Mouse (Mus musculus) thymus, postnatal 25 days (tissue): ENCODE results near the gene Gm26657.

Source experiments
- DNase-seq: peaks from one replicate; pipeline ENCODE4 v3.0.0; 2022

Gm26657 gene

DNA sequence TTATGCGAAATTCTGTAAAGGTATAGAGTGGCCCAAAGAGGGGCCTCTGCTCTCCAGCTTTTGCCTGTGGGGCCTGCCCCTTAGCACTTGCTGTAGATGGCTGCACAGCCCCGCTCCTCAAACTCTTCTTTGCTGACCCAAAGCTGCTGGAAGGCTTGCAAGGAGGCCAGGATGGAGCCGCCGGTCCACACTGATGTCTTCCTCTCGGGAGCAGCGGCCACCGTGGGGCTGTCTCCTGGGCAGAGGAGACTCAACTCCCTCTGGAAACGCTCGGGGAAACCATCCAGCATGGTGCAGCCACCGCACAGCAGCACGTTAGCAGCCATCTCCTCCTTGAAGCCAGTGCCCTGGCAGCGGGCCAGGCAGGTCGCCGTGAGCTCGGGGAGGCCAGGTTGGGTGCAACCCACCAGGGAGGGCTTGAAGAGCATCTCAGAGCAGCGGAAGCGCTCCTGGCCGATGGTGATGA, at the start of gene Gm26657:
TSS of gene Gm26657 (plus strand) at position 51 of the 466 bp plus-strand sequence.
- DNase-seq: no peak

DNA sequence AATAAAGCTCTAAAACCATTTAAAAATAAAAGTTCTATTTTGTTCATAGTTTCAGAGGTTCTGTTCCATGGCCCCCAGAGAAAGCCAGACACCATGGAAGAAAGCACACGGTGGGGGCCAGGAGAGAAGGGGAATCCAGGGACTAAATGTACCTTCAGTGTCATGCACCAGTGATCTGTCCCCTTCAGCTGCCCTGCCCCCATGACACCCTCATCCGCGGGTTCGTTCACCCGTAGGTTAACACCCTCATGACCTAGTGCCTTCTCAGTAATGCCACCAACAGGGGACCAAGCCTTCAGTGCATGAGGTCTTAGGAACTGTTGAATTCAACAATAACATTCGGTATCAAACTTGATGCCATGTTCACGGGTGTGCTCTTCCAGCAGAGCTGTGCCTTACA, 43.5 kb upstream of the Gm26657 start:
- no peak for DNase-seq

DNA sequence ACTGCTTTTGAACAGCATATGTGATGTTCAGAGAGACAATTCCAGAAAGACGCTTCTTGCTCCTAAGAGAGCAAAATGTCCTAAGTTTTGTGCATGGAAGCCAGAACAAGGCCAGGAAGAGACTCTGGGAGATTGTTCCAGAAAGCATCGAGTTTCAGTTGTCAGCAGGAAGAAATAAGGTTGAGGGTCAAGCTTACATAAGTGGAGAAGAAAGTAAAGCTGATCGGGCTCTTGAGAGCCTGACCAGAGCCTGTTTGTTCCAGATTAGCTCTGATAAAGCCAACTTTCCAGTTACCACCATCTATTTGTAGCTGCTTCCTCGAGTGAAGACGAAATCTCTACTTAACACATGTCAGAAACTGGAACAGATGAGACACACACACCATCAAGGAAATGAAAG, 41.2 kb upstream of the Gm26657 start:
- DNase-seq: no peak

DNA sequence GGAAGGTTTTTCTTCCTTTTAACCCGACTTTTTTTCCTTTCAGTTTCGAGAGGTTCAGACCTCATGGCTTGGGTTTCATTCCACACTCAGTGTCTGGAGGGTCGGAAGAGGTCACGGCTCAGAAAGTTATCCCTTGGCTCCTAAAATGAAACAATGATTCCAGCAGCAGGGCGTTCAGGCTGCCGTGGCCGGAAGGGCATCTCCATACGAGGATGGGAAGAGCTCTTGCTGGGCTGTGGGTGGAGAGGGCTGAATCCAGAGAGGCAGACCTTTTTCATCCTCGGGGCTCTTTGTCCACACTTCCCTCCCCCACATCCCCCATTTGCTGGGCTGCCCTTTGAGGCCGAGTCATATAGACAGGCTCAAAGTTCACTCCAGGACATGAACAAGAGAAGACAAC, 37.6 kb upstream of the Gm26657 start:
- DNase-seq: no peak

DNA sequence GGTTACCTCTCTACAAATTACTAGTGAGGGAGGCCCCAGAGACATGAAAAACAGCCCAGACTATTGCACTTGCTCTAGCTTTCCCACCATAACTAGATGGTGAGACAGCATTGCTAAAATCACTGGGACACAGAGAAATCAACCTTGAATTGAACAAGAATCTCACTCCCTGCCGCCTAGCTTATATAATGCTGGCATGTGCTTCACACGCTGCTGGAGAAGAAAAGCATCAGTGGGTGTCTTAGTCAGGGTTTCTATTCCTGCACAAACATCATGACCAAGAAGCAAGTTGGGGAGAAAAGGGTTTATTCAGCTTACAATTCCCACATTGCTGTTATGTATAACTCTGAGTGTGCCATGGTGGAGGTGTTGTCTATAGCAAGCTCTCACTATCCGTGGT, 26.7 kb upstream of the Gm26657 start:
- no peak for DNase-seq

DNA sequence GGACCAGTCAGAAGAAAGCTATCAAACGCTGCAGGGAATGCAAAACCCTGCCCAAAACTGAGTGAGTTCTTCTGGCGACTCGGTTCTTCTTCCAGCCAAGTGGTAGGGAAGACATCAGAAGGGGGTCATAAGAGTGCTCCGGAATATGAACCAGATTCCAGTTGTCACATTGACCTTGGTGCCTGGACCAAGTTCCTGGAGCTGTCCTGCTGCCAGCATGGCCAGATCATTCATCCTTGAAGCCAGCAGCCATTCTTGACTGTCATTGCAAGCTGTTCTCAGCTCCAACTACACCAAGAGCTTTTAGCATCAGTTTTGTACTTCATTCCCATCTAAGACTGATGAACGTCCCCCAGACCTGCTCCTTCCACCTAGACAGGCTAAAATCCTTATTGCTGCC, 23.1 kb upstream of the Gm26657 start:
- no peak for DNase-seq

DNA sequence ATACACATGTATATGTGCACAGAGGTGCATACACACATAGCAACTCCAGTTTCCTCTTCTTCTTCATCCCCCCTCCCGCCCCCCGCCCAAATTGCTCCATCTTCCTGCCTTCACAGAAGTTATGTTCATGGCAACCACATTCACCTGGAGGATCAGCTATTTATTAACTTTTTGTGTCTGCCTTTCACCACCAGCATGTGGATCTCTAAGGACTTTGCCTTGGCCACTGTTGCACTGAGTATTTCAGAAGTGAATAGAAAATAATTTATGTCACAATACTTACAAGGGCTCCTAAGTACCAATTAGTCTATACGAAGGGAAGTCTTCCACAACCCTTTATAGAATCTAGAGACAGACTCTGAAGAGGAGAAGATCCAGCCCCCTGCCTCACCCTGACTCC, 21.9 kb upstream of the Gm26657 start:
- no peak for DNase-seq

DNA sequence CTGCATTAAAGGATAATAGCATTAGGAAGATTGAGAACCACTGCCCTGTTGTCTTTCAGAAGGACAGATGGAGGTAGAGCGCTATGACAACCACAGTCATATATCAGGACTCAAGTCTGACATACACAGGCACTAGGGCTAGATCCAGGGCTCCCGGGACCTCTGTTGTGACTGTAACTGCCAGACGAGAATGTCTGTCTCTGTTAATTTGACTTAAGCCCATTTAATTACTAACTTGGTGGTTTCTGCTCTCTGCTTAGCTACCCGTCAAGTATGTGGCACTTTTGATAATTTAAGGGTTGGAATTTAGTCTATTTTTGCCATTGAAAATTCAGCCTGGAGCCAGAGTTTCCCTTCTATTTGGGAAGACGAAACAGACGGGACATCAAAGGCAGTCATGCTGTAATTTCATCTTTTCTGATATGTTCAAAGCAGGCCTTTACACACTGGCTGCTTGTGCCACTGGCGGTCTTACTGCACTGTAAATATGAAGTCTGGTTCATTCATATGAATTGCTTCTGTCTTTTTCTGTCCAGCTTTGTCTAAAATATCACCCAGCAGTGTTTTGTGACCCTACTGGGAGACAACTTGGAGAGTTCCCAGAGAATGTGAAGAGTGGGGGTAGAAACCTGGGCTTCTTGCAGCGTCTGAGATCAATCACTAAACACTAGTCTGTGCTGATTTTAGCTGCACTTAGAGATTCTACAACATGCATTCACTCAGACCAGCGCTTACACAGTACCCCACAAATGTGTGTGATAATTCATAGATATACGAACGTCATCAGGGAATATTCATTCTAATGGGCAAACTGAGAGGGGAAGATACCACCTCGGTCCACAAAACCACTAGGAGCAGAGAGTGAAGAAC, 21.1 kb upstream of the Gm26657 start:
- DNase-seq: no peak

DNA sequence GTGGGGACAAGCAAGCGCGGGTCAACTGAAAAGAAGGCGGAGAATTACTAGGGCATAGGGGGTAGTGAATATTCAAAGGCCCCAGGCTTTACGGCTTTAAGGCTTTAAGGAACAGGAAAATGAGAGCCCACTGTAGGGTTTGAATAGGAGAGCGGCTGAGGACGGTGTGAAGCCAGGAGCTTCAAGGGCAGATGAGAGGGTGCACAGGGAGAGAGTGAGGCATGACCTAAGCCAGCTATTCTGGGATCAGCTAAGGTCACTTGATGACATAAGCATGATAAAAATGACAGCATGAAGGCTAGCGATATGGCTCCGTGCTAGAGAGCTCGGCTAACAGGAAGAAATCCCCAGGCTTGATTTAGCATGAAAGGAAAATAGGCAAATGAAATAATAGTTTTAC, 20.4 kb upstream of the Gm26657 start:
- no peak for DNase-seq

DNA sequence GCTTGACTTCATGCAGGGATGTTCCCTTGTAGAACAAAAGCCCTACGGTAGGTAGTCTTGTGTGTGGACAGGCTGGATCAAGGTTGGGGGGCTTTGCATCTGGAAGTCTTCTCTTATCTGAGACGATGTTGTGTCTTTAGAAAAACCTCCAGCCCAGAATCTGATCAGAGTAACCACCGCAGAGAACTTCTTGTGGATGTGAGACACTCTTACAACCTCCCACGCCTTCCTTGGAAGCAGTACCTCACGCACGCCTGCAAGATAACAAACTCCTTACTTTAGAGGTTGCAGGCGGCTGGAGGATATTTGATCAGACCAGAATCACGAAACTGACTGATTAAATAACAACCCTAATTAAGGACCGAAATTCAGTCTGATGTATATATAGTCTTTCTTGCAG, 19.5 kb upstream of the Gm26657 start:
- DNase-seq: no peak

DNA sequence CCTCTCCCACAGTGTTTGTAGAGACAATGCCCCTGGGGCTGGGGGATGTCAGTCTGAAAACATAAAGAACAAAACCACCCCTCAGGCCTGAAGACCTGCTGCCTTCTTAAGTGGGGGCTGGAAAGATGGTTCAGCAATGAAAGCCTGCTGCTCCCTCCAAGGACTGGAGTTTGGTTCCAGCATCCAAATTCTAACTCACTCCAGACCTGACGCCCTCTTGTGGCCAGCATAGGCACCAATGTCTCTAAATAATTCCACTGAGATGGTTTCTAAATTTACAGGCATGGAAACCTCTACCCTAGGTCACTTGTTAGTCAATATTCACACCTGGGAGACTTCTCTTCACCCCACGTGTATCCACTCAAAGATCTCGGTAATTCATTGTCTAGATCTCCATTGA, 18.4 kb upstream of the Gm26657 start:
- peak; percentile 6 for DNase-seq

DNA sequence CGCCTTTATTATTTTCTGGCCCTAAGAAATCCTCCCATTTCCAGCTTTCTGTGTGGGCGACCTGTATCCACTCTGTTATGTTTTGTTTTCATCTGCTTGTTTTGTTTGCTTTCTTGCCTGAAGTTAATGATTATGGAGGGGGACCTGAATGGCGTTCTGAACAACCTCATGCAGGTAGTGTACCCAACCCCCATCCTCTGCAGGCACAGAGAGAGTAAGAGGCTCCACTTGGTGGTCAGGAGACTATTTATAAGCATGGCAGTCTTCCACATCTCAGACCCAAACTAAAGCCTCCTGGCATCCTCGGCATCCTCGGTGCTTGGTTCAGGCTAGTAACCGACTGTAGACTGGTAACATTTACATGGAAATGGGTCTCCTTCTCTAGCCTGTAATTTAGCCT, 17.5 kb upstream of the Gm26657 start:
- no peak for DNase-seq

DNA sequence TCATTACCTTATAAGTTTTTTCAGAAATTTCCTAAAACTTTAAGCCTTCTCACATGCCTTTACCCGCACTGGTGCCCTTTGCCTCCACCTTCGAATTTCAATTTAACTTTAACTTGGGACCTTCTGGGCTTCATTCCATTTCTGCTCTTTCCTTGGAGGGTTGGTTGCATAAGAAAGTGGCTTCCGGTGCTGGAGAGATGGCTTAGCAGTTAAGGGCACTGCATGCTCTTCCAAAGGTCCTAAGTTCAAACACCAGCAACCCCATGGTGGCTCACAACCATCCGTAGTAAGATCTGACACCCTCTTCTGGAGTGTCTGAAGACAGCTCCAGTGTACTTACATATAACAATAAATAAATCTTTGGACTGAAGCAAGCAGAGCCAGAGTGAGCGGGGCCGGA, 16.6 kb upstream of the Gm26657 start:
- DNase-seq: no peak

DNA sequence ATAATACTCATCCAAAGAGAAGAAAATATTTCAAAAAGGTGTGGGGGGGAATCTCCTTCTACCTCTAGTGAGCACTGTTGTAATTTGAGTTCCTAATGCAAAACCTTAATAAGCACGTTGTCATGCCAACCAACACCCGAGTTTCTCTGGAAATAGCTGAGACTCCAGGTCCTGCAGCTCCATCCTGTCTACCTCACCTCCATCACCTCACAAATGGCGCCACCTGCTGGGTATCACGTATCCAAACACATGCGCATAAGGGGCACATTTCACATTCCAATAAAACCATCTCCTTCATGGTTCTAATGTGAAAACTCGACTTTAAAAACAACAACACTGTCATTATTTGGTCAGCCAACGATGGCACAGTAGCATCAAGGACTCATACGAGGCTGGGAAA, 14.0 kb upstream of the Gm26657 start:
- peak; percentile 31 for DNase-seq

DNA sequence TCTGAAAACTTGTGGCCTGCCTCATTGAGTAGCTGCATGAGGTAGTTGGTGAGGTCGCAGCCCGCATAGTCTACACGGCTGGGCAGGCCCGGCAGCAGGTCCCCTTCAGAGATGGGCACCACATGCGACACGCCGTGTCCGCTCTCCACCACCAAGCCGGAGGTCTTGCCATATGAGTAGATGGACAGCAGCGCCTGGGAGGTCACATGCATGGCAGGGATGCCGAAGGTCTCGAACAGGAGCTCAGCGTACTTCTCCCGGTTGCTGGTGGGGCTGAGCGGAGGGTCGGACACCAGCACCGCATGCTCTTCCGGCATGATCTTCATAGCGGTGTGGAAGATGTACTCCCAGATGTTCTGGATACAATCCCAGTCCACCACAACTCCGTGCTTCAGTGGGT, 741 bp downstream of the Gm26657 start:
- DNase-seq: no peak

DNA sequence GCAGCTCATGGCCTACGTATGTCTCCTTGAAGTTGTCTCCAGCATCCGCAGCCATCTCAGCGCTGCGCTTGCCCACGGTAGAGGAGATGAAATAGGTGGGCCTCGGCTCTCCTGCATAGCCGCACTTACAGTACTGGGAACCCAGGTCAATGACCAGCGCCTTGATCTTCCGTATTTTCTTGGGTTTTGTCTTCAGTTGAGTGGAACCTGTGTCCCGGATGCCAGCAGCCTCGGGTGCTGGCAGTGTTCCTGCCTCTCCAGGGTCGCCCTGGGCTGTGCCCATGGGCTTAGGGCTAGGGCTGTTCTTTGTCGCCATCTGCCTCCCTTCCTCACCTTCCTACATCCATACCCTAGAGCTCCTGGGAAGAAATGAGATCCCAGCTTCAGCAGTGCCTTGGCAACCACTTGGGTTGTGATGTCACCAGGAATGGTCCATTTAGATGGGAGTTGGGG, 1.2 kb downstream of the Gm26657 start, which contains the start of gene Actl7b:
TSS of gene Actl7b (minus strand) at position 403 of the 453 bp plus-strand sequence.
- DNase-seq: no peak

DNA sequence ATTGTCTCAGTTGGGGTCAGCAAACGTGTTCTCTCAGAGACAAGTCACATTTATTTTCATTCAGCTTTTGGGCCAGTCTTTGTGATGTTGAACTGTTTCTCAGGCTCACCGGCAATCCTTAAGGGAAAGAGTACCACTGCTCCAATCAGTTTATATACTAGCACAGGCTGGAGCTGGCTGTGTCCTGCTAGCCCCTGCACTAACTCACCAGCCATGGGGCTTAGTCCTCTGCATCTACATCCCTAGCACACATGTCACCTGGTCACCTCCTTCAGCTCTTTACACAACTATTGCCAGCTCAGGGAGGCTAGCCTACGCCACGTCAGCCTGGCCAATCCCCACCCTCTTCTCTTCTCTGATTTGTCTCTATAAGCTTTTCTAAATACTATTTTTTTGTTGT, 2.8 kb downstream of the Gm26657 start:
- no peak for DNase-seq

DNA sequence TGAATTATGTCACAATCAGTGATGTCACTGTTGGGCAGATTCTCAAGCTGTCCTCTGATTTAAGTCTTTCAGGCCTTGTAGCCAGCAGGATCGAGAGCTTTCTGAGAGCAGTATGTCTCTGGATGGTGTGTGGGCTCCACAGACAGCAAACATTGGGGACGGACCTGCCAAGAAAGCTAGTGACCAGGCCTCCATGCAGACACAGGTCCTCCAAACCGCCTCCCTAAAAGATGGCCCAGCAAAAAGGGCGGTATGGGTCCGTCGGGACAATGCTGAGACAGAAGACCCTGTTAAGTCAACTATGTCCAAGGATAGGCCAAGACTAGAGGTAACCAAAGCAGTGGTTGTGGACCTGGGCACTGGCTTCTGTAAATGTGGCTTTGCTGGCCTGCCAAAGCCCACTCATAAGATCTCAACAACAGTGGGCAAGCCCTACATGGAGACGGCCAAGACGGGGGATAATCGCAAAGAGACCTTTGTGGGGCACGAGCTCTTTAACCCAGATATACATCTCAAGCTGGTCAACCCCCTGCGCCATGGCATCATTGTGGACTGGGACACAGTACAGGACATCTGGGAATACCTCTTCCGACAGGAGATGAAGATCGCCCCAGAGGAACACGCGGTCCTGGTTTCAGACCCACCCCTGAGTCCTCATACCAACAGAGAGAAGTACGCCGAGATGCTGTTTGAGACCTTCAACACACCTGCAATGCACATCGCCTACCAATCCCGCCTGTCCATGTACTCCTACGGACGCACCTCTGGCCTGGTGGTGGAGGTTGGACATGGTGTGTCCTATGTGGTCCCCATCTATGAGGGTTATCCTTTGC, 3.7 kb downstream of the Gm26657 start, which contains the start of gene Actl7a:
TSS of gene Actl7a (plus strand) at position 51 of the 833 bp plus-strand sequence.
- no peak for DNase-seq

DNA sequence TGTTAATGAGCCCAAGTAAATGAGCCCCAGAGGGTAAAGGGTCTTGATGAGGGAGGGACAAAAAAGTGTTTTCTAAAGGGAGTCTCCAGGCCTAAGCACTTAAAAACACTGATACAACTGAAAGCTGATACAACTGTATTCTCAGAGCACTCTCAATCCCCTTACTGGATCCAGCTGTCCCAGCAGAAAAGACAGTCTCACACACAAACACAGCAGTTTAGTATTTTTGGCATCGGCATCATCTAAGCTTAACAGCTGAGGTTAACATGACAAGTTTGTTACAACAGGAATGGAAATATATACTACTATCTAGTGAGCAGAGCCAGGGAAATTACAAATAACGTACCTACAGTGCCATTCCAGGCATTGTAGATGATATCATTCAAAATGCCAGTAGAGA, 6.5 kb downstream of the Gm26657 start:
- DNase-seq: no peak

DNA sequence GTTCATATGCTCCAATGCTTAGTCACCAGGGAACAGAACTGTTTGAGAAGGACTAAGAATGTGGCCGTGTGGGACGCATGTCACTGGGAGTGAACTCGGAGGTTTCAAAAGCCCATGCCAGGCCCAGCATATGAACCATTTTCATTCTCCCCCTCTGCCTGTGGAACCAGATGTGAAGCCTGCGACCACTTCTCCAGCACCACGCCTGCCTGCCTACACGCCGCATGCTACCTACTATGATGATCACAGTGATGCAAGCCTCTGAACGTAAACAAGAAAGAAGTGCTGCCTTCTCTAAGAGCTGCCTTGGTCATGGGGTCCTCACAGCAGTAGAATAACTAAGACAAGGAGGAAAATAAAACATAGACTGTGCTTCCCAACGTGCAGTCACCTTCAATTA, 7.6 kb downstream of the Gm26657 start:
- DNase-seq: no peak

DNA sequence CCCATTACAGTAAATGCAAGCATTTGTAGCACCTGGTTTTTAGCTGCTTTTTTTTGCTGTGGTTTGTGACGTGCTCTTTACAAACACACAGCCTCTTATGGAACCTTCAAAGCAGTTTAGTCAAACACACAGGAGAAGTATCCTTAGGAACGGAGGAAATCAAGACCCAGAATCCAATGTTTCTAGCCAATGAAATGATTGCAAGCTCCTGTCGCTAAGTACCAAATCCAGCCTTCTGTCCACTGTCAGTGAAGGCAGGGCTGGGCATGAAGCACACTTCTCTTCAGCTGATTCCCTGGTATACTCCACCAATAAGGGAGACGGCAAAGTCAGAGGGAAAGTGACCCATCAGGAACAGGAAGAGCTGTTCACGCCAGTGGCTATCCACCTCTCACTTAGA, 16.2 kb downstream of the Gm26657 start:
- no peak for DNase-seq

DNA sequence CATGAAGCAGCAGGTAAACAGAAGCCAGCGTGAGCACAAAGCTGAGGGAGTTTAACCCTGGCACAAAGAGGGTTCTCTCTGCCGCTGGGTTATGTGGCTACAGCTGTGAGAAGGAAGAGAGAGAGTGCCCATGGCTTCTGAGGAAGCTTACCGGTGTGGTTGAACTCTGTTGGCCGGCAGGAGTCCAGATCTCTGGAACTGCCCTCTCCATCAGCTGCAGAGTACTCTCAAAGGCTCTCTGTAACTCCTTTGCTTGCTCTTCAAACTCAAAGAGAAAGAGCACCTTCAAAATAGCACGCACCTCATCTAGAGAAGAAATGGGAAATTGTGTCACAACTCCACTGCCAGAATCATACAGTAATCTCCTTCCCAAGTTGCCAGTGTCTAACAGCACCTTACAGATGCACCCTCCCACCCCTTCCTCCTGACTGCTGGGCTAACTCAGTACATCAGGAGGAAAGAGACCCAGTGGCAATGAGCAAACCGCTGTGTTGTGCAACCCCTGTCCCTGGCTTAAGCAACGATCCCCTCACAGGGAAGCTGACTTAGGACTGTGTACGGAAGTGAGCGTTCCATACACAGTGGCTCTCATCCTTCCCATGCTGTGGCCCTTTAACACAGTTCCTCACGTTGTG, 17.2 kb downstream of the Gm26657 start:
- DNase-seq: no peak

DNA sequence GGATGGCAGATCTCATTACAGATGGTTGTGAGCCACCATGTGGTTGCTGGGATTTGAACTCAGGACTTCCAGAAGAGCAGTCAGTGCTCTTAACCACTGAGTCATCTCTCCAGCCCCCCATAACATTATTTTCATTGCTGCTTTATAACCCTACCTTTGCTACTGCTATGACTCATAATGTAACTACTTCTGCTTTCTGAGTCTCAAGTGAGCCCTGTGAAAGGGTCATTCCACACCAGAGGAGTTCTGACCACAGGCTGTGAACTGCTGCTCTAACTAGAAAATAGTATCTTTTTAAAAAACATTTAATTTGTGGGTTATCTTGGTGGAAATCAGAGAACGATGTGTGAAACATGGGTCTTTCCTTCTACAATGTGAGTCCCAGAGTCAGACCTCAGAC, 17.8 kb downstream of the Gm26657 start:
- no peak for DNase-seq
